Mouse (Mus musculus) forebrain, embryonic 13.5 days (tissue): ENCODE results near the gene Fbxo28. TPM values are rescaled to one million over a fixed set of nuclear protein-coding genes. Genes with fewer than 3 reads are reported as not detected.

Experiments
- ATAC-seq: fragments of 200-750 bp; cut with Nextera tagmentation; 2 replicates; pipeline ENCODE4 v1.8.0; 2017
- H3K27ac ChIP-seq: fragments of 300-500 bp; sonication (generic); 2 replicates; pipeline ENCODE4 v1.5.1; 2015; ENCODE audit warnings: inconsistent platforms, mild to moderate bottlenecking, moderate library complexity
- H3K27me3 ChIP-seq: fragments of 300-500 bp; sonication (generic); 2 replicates; pipeline ENCODE4 v1.6.1; 2015; ENCODE audit warnings: mild to moderate bottlenecking, inconsistent platforms
- H3K36me3 ChIP-seq: fragments of 300-500 bp; sonication (generic); 2 replicates; pipeline ENCODE4 v1.6.1; 2015; ENCODE audit warnings: mild to moderate bottlenecking, inconsistent platforms; ENCODE audit not compliant: poor library complexity, severe bottlenecking
- H3K4me1 ChIP-seq: fragments of 300-500 bp; sonication (generic); 2 replicates; pipeline ENCODE4 v1.6.1; 2015; ENCODE audit warnings: inconsistent platforms
- H3K4me2 ChIP-seq: fragments of 300-500 bp; sonication (generic); 2 replicates; pipeline ENCODE4 v1.6.1; 2015; ENCODE audit warnings: inconsistent platforms, mild to moderate bottlenecking, moderate library complexity
- H3K4me3 ChIP-seq: fragments of 300-500 bp; sonication (generic); 2 replicates; pipeline ENCODE4 v1.5.1; 2015; ENCODE audit warnings: mild to moderate bottlenecking, inconsistent platforms
- H3K9ac ChIP-seq: fragments of 300-500 bp; sonication (generic); 2 replicates; pipeline ENCODE4 v1.6.1; 2015; ENCODE audit warnings: mild to moderate bottlenecking, inconsistent platforms
- H3K9me3 ChIP-seq: fragments of 300-500 bp; sonication (generic); replicated peaks from 2 replicates; pipeline ENCODE4 v1.6.1; 2016; ENCODE audit warnings: inconsistent platforms
- WGBS: fragments of 180-500 bp; shearing (Covaris S2); methylation state at CpG from one replicate; pipeline ENCODE4 v1.1.7; 2015; 5-methylcytosine and 5-hydroxymethylcytosine counted together
- polyA plus RNA-seq: library from polyadenylated mRNA; unstranded; fragments of >200 nt; fragmentation: Nextera tagmentation; extraction: Ambion mirVana; gene quantifications from 2 replicates; pipeline ENCODE4 v1.2.1, GENCODE M21; 2015

Fbxo28 gene
- polyA plus RNA-seq, 1 experiment from 2014 or later, result 29.3 TPM

DNA sequence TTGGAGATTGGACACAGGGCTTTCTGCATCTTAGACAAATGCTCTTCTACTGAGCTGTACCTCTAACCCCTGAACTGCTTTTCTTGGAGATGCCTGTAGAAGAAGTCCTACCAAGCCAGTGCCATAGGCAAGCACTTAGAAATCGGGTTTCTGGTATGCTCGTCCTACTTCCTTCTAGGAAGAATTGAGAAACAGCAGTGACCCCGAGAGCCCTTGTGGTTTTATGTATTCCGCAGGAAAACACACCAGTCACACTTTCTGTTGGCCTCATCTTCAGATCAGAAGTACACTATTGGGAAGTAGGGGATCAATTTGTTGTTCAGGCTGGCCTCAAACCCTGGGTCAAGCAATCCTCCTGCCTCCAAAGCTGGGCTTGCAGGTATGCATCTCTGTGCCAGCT is 28.0 kb upstream of the Fbxo28 start:
- WGBS, result 84% methylated on average over 4 of the region's 4 CpGs

DNA sequence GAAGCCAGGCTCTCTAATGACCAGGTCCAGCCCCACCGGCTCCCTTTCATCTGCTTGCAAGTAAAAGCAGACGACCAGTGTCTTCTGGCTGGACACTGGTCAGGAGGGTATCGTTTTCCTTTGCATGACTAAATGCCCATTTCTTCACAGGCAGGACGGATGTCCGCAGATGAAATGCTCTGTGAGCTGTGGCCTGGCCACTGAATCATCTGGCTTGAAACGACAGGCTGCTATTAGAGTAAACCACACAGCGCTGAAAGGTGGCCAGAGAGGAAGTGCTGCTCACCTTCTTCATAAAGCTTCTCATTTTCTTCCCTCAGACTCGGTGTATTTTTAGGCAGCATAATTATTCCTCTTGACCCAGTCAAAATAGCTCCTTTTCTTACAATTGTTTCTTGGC is 27.4 kb upstream of the Fbxo28 start:
- Histone ChIP-seq H3K4me1 (no peaks in the 10 kb centered on the region), H3K9me3 (no peaks in the 10 kb centered on the region), H3K4me2 (no peak overlapping the region), H3K27ac (no peak overlapping the region), H3K36me3 (no peaks in the 10 kb centered on the region), H3K4me3 (no peak overlapping the region), H3K9ac (no peak overlapping the region), H3K27me3 (no peaks in the 10 kb centered on the region)
- WGBS, result 79% methylated on average over 8 of the region's 8 CpGs
- ATAC-seq, result no peak

More for the DNA sequence above, 28.0 kb upstream of the Fbxo28 start:
- no peak for ATAC-seq
- no peak overlapping the region for H3K27ac ChIP-seq
- H3K27me3 ChIP-seq, result no peaks in the 10 kb centered on the region
- H3K4me2 ChIP-seq, result no peak overlapping the region
- H3K4me3 ChIP-seq, result no peak overlapping the region
- H3K9me3 ChIP-seq, result no peaks in the 10 kb centered on the region
- no peak overlapping the region for H3K9ac ChIP-seq
- H3K4me1 ChIP-seq, result no peaks in the 10 kb centered on the region
- H3K36me3 ChIP-seq, result no peaks in the 10 kb centered on the region

DNA sequence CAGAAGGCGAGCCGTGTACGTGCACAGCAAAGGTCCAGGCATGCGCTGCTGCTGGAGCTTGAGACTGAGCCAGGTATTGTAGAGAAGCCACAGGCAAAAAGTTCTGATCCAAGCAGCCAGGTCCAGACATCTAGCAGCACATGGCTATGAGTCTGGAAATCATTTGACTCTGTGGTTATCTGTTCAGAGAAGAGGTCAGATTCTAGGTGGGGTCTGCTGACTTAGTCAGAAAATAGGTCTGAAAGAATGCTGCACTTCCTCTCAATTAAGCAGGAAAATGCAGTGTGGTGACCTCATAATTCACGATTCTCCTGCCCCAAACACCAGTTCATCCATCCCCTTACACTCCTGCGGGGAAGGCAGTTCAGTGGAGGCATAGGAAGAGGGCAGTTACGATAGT is 26.9 kb upstream of the Fbxo28 start:
- no peak overlapping the region for H3K9ac ChIP-seq
- no peaks in the 10 kb centered on the region for H3K27me3 ChIP-seq
- no peak for ATAC-seq
- no peaks in the 10 kb centered on the region for H3K36me3 ChIP-seq
- H3K4me2 ChIP-seq, result no peak overlapping the region
- H3K4me1 ChIP-seq, result no peaks in the 10 kb centered on the region
- H3K4me3 ChIP-seq, result no peak overlapping the region
- no peaks in the 10 kb centered on the region for H3K9me3 ChIP-seq
- H3K27ac ChIP-seq, result no peak overlapping the region
- 73% methylated on average over 7 of the region's 7 CpGs for WGBS

DNA sequence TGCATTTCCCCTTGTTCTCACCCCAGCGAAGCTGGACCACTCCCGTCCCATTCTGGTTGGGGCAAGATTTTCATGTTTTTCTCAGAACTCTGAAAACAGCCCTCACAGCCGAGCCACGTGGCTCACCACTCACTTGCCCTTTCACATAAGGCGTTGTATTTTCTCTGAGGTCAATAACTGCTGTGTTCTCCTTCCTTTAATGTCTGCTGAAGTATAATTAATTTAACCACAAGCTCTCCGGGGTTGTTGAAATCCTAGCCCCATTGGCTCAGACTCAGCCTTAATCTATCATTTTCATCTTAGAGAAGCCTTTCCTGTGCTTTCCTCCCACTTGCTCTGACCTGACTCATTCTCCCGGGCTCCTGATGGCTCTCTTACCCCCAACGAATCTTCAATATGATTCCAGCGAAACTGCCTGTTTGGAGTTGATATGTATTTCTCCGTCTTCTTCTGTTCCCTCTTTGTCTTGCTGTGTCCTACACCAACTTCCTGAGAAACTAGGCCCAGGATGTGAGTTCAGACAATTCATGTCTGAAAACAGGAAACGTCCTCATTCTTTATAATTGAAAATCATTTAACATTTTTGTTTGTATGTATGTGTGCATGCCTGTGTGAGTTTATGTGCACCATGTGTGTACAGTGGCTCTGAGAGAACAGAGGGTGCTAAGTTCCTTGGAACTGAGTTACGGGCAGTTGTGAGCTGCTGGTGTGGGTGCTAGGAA is 22.4 kb upstream of the Fbxo28 start:
- Histone ChIP-seq H3K9ac (no peak overlapping the region), H3K27me3 (no peaks in the 10 kb centered on the region), H3K36me3 (no peaks in the 10 kb centered on the region), H3K4me3 (no peak overlapping the region), H3K9me3 (no peaks in the 10 kb centered on the region), H3K4me2 (no peak overlapping the region), H3K27ac (no peak overlapping the region), H3K4me1 (no peaks in the 10 kb centered on the region)
- no peak for ATAC-seq
- whole genome bisulfite sequencing, result 53% methylated on average over 12 of the region's 12 CpGs

DNA sequence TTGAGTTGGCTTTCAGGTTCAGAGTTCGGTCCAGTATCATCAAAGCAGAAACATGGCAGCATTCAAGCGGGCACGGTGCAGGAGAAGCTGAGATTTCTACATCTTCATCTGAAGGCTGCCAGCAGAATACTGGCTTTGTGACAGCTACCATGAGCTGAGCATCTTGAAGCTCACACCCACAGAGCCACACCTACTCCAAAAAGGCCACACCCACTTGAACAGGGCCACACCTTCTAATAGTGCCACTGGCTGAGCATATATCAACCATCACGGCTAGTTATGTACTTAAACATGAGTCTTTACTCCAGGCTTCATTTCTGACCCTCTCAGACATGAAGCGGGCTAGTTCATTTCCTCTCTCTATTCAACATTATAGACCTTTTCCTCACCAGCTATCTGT is 21.3 kb upstream of the Fbxo28 start:
- Histone ChIP-seq H3K27ac (no peak overlapping the region), H3K4me2 (no peak overlapping the region), H3K4me1 (no peaks in the 10 kb centered on the region), H3K36me3 (no peaks in the 10 kb centered on the region), H3K9ac (no peak overlapping the region), H3K9me3 (no peaks in the 10 kb centered on the region), H3K27me3 (no peaks in the 10 kb centered on the region), H3K4me3 (no peak overlapping the region)
- 90% methylated on average over 5 of the region's 5 CpGs for WGBS
- no peak for ATAC-seq

DNA sequence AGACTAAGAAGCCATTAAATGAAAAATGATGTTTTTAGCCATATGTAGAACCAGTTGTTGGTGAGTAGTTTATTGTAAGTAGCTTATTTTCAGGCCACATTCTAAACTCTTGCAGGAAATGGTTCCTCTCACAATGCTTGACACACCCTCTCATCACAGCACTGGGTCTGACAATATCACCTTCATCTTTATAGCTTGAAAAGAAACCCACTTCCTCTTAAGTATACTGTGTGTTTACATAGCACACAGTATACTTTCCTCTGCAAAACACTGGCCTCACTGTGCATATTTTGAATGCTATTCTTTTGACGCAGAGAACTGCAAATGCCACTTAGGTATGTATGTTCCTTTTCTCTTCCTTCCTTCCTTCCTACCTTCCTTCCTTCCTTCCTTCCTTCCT is 16.7 kb upstream of the Fbxo28 start:
- no peaks in the 10 kb centered on the region for H3K9me3 ChIP-seq
- no peaks in the 10 kb centered on the region for H3K4me1 ChIP-seq
- no peak overlapping the region for H3K27ac ChIP-seq
- no peak overlapping the region for H3K4me2 ChIP-seq
- no peak for ATAC-seq
- H3K36me3 ChIP-seq, result no peaks in the 10 kb centered on the region
- no peak overlapping the region for H3K9ac ChIP-seq
- 96% methylated on average over 1 of the region's 1 CpGs for WGBS
- H3K27me3 ChIP-seq, result no peaks in the 10 kb centered on the region
- no peak overlapping the region for H3K4me3 ChIP-seq

DNA sequence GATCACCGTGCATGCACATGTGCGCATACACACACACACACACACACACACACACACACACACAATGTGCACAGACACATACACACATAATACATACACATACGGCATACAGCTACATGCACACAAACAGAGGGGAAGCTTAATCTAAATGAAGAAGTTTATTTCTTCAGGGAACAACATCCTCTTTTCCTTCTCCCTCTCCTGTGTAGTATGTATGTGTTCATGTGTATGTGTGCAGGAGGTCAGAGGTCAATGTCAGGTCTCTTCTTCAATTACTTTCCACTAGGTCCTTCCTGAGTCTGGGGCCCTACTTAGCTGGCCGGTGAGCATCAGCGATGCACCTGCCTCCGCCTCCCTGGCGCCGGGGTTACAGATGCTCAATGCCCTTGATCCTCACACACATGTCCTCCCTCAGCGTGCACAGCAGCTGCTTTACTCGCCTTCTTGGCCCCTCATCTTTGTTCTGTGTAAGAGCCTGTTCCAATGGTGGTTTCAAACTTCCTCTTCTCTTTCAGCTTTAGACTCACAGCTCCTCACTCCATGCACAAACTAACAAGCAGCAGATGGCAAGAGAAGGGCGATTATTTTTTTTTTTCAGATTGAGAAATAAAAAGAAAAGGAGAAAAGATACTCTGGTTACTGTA is 13.2 kb upstream of the Fbxo28 start:
- ATAC-seq, result no peak
- WGBS, result 86% methylated on average over 11 of the region's 11 CpGs
- no peak overlapping the region for H3K9ac ChIP-seq
- H3K27me3 ChIP-seq, result no peaks in the 10 kb centered on the region
- H3K36me3 ChIP-seq, result no peaks in the 10 kb centered on the region
- no peak overlapping the region for H3K27ac ChIP-seq
- H3K4me2 ChIP-seq, result no peak overlapping the region
- H3K9me3 ChIP-seq, result no peaks in the 10 kb centered on the region
- no peak overlapping the region for H3K4me3 ChIP-seq
- no peaks in the 10 kb centered on the region for H3K4me1 ChIP-seq

DNA sequence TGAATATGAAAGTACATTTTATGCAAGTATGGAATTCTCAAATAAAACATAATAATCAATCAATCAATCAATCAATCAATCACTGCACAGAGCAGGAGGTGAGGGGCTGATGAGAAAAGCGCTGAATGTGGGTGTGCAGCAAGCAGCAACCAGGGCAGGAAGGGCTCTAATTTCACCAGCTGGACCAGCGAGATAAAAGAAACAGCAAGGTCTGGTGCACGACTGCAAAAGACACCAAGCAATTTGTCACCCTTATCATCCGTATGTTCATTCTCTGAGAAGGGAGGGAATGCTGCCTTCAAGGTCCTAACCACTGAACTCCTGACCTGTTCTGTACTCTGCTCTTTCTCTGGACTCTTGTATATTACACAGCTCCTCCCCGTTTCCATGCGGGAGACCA is 8.1 kb upstream of the Fbxo28 start:
- Histone ChIP-seq H3K27me3 (no peaks in the 10 kb centered on the region), H3K9me3 (peaks cover 9% of the 10 kb centered on the region), H3K9ac (no peak overlapping the region), H3K4me1 (no peaks in the 10 kb centered on the region), H3K4me2 (no peak overlapping the region), H3K36me3 (no peaks in the 10 kb centered on the region), H3K4me3 (no peak overlapping the region), H3K27ac (no peak overlapping the region)
- 95% methylated on average over 6 of the region's 6 CpGs for WGBS
- no peak for ATAC-seq

DNA sequence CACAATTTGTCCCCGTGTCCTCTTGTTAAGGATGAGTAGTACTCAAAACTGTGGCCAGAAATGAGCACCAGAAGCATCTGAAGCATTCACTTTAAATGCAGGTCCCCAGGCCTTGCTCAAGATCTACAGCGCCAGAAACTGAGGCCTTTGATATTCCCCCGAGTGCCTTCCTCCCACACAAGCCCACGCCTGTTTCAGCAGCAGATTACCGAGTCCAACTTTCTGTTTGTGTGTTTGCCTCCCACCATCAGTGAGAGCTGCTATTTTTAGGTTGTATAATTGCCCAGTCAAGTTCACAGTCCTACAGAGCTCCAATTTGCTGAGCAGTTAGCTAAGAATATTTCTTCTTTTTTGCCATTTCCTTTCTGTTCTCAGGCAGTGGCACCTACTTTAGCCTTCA is 5.1 kb upstream of the Fbxo28 start:
- Histone ChIP-seq H3K9me3 (peaks cover 9% of the 10 kb centered on the region), H3K4me2 (no peak overlapping the region), H3K4me3 (no peak overlapping the region), H3K27me3 (no peaks in the 10 kb centered on the region), H3K9ac (no peak overlapping the region), H3K27ac (no peak overlapping the region), H3K36me3 (no peaks in the 10 kb centered on the region), H3K4me1 (0 out of 2 replicates have a peak, but pooled peaks cover 3% of the 10 kb centered on the region)
- 76% methylated on average over 5 of the region's 5 CpGs for WGBS
- ATAC-seq, result no peak

DNA sequence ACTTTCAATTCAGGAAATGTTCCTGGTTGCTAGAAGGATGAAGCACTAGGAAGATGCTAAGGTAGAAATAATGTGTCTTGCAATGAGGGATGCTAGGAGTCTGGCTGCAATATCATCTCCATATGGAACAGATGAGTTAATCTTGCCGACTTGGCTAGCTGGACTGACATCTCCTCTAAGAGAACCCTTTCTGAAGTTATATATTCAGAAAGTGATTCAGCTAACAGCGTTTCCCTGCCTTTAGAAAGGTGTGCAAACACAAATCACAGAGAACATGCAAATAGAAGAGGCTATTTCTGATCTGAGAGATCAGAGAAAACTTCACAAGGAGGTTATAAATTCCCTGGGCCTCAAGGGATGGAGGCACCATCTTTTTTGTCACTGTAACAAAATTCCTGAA is 4.4 kb upstream of the Fbxo28 start:
- H3K9ac ChIP-seq, result no peak overlapping the region
- peaks cover 9% of the 10 kb centered on the region for H3K9me3 ChIP-seq
- H3K4me3 ChIP-seq, result no peak overlapping the region
- H3K4me1 ChIP-seq, result 0 out of 2 replicates have a peak, but pooled peaks cover 3% of the 10 kb centered on the region
- no peaks in the 10 kb centered on the region for H3K27me3 ChIP-seq
- H3K36me3 ChIP-seq, result no peaks in the 10 kb centered on the region
- no peak overlapping the region for H3K27ac ChIP-seq
- ATAC-seq, result no peak
- H3K4me2 ChIP-seq, result no peak overlapping the region
- 70% methylated on average over 2 of the region's 2 CpGs for WGBS

DNA sequence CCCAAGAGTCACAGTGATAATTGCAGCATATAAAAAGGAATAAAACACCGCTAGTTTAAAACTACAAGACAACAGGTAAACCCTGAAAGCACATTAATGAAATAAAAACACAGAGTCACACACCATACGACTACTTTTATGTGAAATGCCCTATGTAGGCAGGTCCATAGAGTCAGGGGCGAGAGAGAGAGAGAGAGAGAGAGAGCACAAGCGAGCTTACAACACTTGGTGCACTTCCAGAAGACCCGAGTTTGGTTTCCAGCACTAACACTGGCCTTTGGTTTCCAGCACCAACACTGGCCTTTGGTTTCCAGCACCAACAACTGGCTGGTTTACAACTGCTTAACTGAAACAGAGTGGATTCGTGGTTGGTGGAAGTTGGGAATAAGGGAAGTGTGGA is 564 bp upstream of the Fbxo28 start:
- 0 out of 2 replicates have a peak, but pooled peaks cover 5% of the 10 kb centered on the region for H3K36me3 ChIP-seq
- peaks cover 30% of the 10 kb centered on the region for H3K4me1 ChIP-seq
- ATAC-seq, result 0 out of 2 replicates have a peak, but pooled peaks have one; percentile 29
- peak overlapping the region; percentile 93; the same call in 1 of the 2 replicates for H3K27ac ChIP-seq
- peak overlapping the region; percentile 98; the same call in 1 of the 2 replicates for H3K9ac ChIP-seq
- peak overlapping the region; percentile 82 for H3K4me2 ChIP-seq
- H3K9me3 ChIP-seq, result no peaks in the 10 kb centered on the region
- 42% methylated on average over 6 of the region's 6 CpGs for WGBS
- peak overlapping the region; percentile 99 for H3K4me3 ChIP-seq
- no peaks in the 10 kb centered on the region for H3K27me3 ChIP-seq

DNA sequence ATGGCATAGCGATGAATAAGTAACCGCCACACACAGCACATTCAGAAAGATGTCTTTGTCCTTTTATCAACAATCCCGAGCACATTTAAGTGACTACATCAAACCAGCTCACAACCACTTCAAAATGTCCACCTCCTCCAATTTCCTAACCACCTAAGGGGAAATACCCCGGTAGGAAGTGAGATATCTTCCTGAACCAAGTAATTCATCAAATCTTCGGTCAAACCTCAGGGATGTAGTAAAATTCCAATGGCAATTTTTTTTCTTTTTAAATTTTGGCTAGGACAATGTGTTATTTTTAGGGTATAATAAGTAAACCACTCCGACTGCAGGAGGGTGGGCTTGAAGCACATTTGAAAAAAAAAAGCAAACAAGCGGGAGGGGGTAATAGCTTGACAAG is 1.1 kb downstream of the Fbxo28 start:
- Histone ChIP-seq H3K4me2 (peak overlapping the region; percentile 82), H3K36me3 (0 out of 2 replicates have a peak, but pooled peaks cover 5% of the 10 kb centered on the region), H3K4me1 (peaks cover 30% of the 10 kb centered on the region), H3K4me3 (peak overlapping the region; percentile 99), H3K9me3 (no peaks in the 10 kb centered on the region), H3K27ac (no peak overlapping the region), H3K9ac (peak overlapping the region; percentile 98), H3K27me3 (no peaks in the 10 kb centered on the region)
- 32% methylated on average over 7 of the region's 7 CpGs for WGBS
- ATAC-seq, result no peak
